Mouse (Mus musculus) adrenal gland (tissue): ENCODE results near the gene Pole2.

Experiments
- microRNA-seq, 2 experiments: library from miRNA; unstranded; fragments of <30 nt; microRNA quantifications; one replicate each; pipeline ENCODE4; 2019

The Pole2 gene

Small RNA genes lying within 50 kb of the gene (microRNA-seq; reads per million reads assigned to microRNA genes)
- gene Gm47287: 0 reads per million in 2 experiments
- gene Gm47295: 0.49 to 0.80 reads per million in 2 experiments
